Mouse (Mus musculus) stomach, embryonic 15.5 days (tissue): ENCODE measurements around the gene Hps3. TPM values are rescaled to one million over a fixed set of nuclear protein-coding genes. Genes with fewer than 3 reads are reported as not detected.

Experiments
- ATAC-seq: fragments of 200-750 bp; cut with Nextera tagmentation; 2 replicates; pipeline ENCODE4 v1.8.0; 2017; ENCODE audit warnings: low read depth, moderate number of reproducible peaks, moderate TSS enrichment; ENCODE audit not compliant: insufficient read depth, low FRiP score
- H3K27ac ChIP-seq: fragments of 300-500 bp; sonication (generic); 2 replicates; pipeline ENCODE4 v1.5.1; 2015; ENCODE audit warnings: mild to moderate bottlenecking, inconsistent platforms
- H3K27me3 ChIP-seq: fragments of 300-500 bp; sonication (generic); replicated peaks from 2 replicates; pipeline ENCODE4 v1.6.1; 2015; ENCODE audit warnings: inconsistent platforms
- H3K36me3 ChIP-seq: fragments of 300-500 bp; sonication (generic); 2 replicates; pipeline ENCODE4 v1.6.1; 2015; ENCODE audit warnings: inconsistent platforms
- H3K4me1 ChIP-seq: fragments of 300-500 bp; sonication (generic); 2 replicates; pipeline ENCODE4 v1.6.1; 2015; ENCODE audit warnings: inconsistent platforms
- H3K4me2 ChIP-seq: fragments of 300-500 bp; sonication (generic); 2 replicates; pipeline ENCODE4 v1.6.1; 2015; ENCODE audit warnings: mild to moderate bottlenecking, inconsistent platforms
- H3K4me3 ChIP-seq: fragments of 300-500 bp; sonication (generic); replicated peaks from 2 replicates; pipeline ENCODE4 v1.5.1; 2015; ENCODE audit warnings: inconsistent platforms
- H3K9ac ChIP-seq: fragments of 300-500 bp; sonication (generic); 2 replicates; pipeline ENCODE4 v1.6.1; 2015; ENCODE audit warnings: inconsistent platforms
- H3K9me3 ChIP-seq: fragments of 300-500 bp; sonication (generic); 2 replicates; pipeline ENCODE4 v1.6.1; 2016; ENCODE audit warnings: inconsistent platforms
- WGBS: fragments of 180-500 bp; shearing (Covaris S2); methylation state at CpG from one replicate; pipeline ENCODE4 v1.1.7; 2015; 5-methylcytosine and 5-hydroxymethylcytosine counted together
- polyA plus RNA-seq: library from polyadenylated mRNA; unstranded; fragments of >200 nt; fragmentation: Nextera tagmentation; extraction: Ambion mirVana; gene quantifications from 2 replicates; pipeline ENCODE4 v1.2.1, GENCODE M21; 2015

Hps3 gene
- polyA plus RNA-seq, 1 experiment from 2014 or later = 8.9 TPM

DNA sequence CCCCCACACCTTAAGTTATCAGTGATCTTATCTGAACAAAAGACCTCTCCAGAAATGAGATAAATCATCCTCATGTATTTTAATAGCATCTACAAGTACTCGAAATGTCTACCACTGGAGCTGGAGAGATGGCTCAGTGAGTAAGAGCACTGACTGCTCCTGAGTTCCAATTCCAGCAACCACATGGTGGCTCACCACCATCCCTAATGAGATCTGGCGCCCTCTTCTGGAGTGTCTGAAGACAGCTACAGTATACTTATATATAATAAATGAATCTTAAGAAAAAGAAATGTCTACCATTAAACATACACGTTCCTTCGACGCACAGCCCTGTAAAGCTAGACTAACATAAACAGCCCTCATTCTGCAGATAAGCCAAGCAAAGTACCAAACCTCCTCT lies 32.3 kb downstream of the Hps3 start:
- Histone ChIP-seq H3K4me2 (no peak overlapping the region), H3K9ac (no peak overlapping the region), H3K9me3 (no peaks in the 10 kb centered on the region), H3K4me1 (no peaks in the 10 kb centered on the region), H3K27me3 (no peaks in the 10 kb centered on the region), H3K27ac (no peak overlapping the region), H3K36me3 (no peaks in the 10 kb centered on the region; the same call in 1 of the 2 replicates), H3K4me3 (no peak overlapping the region)
- WGBS = 71% methylated on average over 5 of the region's 5 CpGs
- no peak for ATAC-seq

DNA sequence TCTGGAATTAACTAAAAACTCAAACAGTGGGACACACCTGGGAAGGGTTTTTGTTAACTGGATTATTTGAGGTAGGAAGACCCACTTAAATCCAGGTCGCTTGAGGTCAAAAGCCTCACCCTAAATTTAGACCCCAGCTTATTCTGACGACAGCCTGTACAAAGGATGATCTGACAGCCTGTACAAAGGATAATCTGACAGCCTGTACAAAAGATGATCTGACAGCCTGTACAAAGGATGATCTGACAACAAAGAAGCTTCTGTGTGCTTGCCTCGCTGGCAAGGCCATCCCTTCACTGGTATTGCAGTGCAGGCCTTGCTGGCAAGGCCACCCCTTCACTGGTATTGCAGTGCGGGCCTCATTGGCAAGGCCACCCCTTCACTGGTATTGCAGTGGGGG lies 34.3 kb downstream of the Hps3 start:
- H3K27me3 ChIP-seq = no peaks in the 10 kb centered on the region
- no peaks in the 10 kb centered on the region for H3K4me1 ChIP-seq
- H3K27ac ChIP-seq = no peak overlapping the region
- no peak for ATAC-seq
- no peaks in the 10 kb centered on the region; the same call in 1 of the 2 replicates for H3K36me3 ChIP-seq
- H3K9me3 ChIP-seq = no peaks in the 10 kb centered on the region
- H3K4me3 ChIP-seq = no peak overlapping the region
- no peak overlapping the region for H3K4me2 ChIP-seq
- 81% methylated on average over 4 of the region's 4 CpGs for WGBS
- H3K9ac ChIP-seq = no peak overlapping the region

DNA sequence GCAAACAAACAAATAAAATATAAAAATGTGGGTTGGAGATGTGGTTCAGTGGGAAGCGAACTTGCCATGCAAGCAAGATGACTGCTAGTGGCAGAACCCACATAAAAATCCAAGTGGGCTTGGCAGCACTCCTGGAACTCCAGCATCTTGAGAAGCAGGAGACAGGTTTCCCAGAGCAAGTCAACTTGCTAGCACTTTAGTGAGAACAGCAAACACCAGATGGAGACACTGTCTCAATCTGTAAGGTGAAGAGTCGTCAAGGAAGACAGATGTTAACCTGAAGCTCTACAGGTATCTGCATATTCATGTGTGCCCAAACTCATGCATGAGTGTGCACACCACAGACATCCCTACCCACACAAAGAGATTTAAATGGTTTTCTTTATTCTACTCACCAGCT lies 35.6 kb downstream of the Hps3 start:
- Histone ChIP-seq H3K36me3 (no peaks in the 10 kb centered on the region; the same call in 1 of the 2 replicates), H3K4me1 (no peaks in the 10 kb centered on the region), H3K27me3 (no peaks in the 10 kb centered on the region), H3K27ac (no peak overlapping the region), H3K9me3 (no peaks in the 10 kb centered on the region), H3K4me3 (no peak overlapping the region), H3K4me2 (no peak overlapping the region), H3K9ac (no peak overlapping the region)
- 84% methylated on average over 2 of the region's 2 CpGs for WGBS
- ATAC-seq = no peak

DNA sequence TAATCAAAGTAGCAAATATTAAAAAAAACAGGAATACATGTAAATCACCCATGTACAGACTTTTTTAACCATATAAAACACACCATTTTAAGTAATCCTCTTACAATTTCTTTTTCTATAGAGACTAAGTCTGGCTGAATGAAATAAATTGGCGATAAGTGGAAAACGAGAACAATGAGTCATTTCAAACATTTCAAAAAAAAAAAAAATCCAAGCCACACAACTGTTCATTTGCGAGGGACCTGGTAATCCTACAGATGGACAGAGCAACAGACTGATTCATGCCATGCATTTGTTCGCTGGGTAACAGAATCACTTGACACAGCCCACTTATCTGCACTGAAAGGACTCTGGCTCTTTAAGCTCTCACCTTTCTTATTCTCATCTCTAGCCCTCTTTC lies 42.7 kb downstream of the Hps3 start:
- 71% methylated on average over 4 of the region's 4 CpGs for WGBS
- Histone ChIP-seq H3K4me3 (no peak overlapping the region), H3K36me3 (no peaks in the 10 kb centered on the region), H3K4me1 (no peaks in the 10 kb centered on the region), H3K9me3 (no peaks in the 10 kb centered on the region), H3K9ac (no peak overlapping the region), H3K27ac (no peak overlapping the region), H3K4me2 (no peak overlapping the region), H3K27me3 (no peaks in the 10 kb centered on the region)
- no peak for ATAC-seq

DNA sequence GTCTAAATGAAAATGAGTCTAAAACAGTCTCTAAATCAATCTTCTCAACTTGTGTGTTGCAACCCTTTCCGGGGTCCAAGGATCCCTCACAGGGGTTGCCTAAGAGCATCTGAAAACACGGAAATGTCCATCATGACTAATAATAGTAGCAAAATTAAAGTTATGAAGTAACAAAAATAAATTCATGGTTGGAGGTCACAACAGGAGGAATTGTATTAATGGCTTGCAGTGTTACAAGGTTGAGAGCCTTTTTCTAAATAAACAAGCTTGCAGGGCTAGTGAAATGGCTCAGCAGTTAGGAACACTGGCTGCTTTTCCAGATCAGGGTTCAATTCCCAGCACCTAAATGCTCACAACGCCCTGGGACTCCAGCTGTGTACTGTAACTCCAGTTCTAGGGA lies 45.1 kb downstream of the Hps3 start:
- Histone ChIP-seq H3K27ac (no peak overlapping the region), H3K36me3 (no peaks in the 10 kb centered on the region), H3K9me3 (no peaks in the 10 kb centered on the region), H3K4me2 (no peak overlapping the region), H3K4me1 (no peaks in the 10 kb centered on the region), H3K27me3 (no peaks in the 10 kb centered on the region), H3K4me3 (no peak overlapping the region), H3K9ac (no peak overlapping the region)
- 74% methylated on average over 3 of the region's 3 CpGs for WGBS
- ATAC-seq = no peak

DNA sequence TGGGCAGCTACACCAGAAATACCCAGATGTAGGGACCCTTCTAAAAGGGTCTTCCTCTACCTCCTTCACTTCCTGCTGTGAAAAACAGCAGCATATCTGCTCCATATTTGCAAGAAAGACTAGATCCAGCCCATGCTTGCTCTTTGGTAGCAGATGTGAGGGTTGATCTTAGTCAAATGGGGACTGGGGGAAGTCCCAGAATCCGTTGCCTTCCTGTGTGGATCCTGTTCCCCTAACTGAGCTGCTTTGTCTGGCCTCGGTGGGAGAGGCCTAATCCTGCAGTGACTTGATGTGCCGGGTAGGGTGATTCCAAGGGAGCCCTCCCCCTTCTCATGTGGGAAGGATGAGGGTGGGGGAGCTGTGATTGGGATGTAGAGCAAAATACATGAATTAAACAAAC lies 49.0 kb downstream of the Hps3 start:
- H3K4me1 ChIP-seq = no peaks in the 10 kb centered on the region
- H3K9me3 ChIP-seq = no peaks in the 10 kb centered on the region
- ATAC-seq = no peak
- no peak overlapping the region for H3K4me2 ChIP-seq
- no peaks in the 10 kb centered on the region for H3K36me3 ChIP-seq
- H3K9ac ChIP-seq = no peak overlapping the region
- H3K4me3 ChIP-seq = no peak overlapping the region
- no peaks in the 10 kb centered on the region for H3K27me3 ChIP-seq
- H3K27ac ChIP-seq = no peak overlapping the region
- 40% methylated on average over 3 of the region's 3 CpGs for WGBS

DNA sequence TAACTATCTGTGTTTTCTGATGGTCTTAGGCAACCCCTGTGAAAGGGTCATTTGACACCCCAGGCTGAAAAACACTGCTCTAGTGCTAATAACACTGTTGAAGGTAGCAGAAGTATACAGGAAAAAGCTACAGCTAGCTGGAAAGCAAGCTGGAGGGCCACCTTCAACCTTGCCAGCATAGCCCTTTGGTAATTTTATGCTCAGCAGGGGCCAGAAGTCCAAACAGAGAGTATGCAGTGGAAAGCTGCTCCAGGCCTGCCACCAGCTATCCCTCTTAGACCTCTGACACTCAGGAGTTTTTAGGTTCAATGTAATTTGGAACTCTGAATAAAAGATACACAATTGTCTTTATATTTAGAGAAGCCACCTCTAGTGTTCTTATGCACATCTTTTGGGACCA lies 52.3 kb downstream of the Hps3 start:
- Histone ChIP-seq H3K9ac (no peak overlapping the region), H3K27ac (no peak overlapping the region), H3K4me2 (no peak overlapping the region), H3K9me3 (no peaks in the 10 kb centered on the region), H3K36me3 (no peaks in the 10 kb centered on the region), H3K4me3 (no peak overlapping the region), H3K27me3 (no peaks in the 10 kb centered on the region), H3K4me1 (no peaks in the 10 kb centered on the region)
- no peak for ATAC-seq

DNA sequence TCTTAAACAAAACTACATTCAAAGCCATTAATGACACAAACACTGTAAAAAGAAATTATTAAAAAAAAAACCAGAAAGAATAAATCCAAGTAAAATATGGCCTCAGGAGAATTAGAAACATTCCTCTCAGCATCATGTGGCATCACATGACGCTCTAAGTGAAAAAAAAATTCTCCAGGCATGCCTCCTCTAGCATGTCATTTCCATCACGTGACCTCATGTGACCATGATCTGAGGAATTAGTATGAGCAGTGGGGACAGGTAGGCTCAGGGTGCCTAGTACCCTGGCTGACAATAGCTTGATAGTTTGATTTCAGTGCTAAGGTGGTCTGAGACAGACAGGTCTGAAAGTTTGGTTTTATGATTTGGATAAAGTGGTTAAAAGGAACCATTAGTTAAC lies 54.0 kb downstream of the Hps3 start:
- Histone ChIP-seq H3K36me3 (no peaks in the 10 kb centered on the region), H3K4me1 (no peaks in the 10 kb centered on the region), H3K4me2 (no peak overlapping the region), H3K27me3 (no peaks in the 10 kb centered on the region), H3K27ac (no peak overlapping the region), H3K4me3 (no peak overlapping the region), H3K9me3 (no peaks in the 10 kb centered on the region), H3K9ac (no peak overlapping the region)
- no peak for ATAC-seq
- WGBS = 84% methylated on average over 2 of the region's 2 CpGs

DNA sequence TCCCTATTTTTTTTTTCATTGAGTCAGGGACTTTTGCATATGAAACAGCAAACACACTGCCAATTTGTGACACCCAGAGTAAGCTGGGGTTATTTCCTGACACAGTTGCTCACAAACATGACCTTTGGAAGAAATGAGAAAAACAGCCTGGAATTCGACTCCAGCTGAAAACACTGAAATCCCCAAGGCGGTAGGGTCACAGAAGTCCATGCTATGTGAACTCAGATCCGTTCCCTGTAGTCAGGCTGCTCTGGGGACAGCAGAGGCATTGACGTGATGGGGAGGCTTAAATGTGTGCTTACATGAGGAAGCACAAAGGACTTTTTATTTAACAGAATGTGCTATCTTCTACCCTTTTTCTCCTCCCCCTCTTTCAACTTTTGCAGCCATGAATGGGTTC lies 56.6 kb downstream of the Hps3 start:
- H3K4me2 ChIP-seq = no peak overlapping the region
- no peaks in the 10 kb centered on the region for H3K9me3 ChIP-seq
- ATAC-seq = no peak
- no peaks in the 10 kb centered on the region for H3K4me1 ChIP-seq
- no peak overlapping the region for H3K9ac ChIP-seq
- WGBS = 47% methylated on average over 4 of the region's 4 CpGs
- H3K4me3 ChIP-seq = no peak overlapping the region
- H3K27me3 ChIP-seq = no peaks in the 10 kb centered on the region
- H3K36me3 ChIP-seq = no peaks in the 10 kb centered on the region
- no peak overlapping the region for H3K27ac ChIP-seq

DNA sequence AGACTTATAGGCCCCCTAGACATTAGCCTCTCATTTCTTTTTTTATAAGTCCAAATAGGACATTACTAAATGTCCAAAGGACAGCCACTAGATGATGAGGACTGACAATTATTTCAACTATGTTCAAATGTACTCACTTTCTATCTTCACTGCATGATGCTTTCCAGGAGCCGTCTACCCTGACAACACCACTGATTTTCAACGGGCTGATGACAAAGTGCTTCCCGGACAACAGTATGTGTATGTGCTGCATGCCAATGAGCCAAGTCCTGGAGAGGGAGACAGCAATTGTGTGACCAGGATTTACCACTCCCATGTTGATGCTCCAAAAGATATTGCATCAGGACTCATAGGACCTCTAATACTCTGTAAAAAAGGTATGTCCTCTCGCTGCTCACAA lies 69.0 kb downstream of the Hps3 start:
- no peaks in the 10 kb centered on the region for H3K9me3 ChIP-seq
- no peaks in the 10 kb centered on the region for H3K27me3 ChIP-seq
- H3K36me3 ChIP-seq = no peaks in the 10 kb centered on the region
- no peak overlapping the region for H3K4me2 ChIP-seq
- H3K4me3 ChIP-seq = no peak overlapping the region
- 80% methylated on average over 4 of the region's 4 CpGs for WGBS
- no peaks in the 10 kb centered on the region for H3K4me1 ChIP-seq
- H3K9ac ChIP-seq = no peak overlapping the region
- no peak overlapping the region for H3K27ac ChIP-seq
- ATAC-seq = no peak

DNA sequence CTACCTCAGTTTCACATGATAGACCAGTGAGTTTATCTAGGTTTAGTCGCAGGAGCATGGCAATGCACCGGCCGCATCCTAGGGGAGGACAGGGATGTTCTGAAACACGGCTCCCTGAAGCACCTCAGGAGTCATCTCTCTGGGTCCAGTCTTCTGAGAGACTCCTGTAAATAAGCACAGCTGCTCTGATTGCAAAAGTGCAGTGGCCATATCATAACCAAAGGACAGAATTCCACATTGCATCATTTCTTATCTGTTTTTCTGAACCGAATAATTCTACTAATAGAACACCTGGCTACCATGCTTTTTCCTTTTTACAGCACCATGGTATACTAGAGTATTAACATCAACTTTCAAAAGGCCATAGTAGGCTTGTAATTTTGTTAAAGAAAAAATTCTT lies 69.9 kb downstream of the Hps3 start:
- no peaks in the 10 kb centered on the region for H3K36me3 ChIP-seq
- WGBS = 81% methylated on average over 5 of the region's 5 CpGs
- no peak overlapping the region for H3K4me3 ChIP-seq
- no peak overlapping the region for H3K27ac ChIP-seq
- H3K9me3 ChIP-seq = no peaks in the 10 kb centered on the region
- no peak overlapping the region for H3K9ac ChIP-seq
- no peak overlapping the region for H3K4me2 ChIP-seq
- no peaks in the 10 kb centered on the region for H3K4me1 ChIP-seq
- no peaks in the 10 kb centered on the region for H3K27me3 ChIP-seq
- no peak for ATAC-seq

DNA sequence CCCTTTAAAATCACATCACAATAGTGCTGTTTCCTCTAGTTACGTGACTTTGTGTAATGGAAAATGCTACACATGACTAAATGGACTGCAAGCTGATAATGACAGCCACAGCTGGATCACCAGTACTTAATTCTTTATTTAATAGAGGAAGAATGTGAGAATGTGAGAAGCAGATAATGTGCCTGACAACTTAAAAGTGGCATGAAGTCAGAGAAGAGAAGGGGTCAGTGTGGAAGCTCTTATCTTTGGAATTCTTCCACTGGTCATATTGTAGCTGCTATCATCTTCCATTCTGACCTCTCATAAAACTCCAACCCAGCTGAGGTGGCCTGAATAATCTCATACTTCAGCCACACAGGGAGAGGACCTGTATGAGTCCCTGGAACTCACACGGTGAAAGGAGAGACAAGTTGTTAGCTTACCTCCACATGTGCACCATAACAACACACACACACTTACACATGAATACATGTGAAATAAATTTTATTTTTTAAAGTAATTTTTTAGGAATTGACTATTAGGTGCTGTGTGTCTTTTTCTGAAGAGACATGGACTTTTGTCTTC lies 70.4 kb downstream of the Hps3 start:
- Histone ChIP-seq H3K9ac (no peak overlapping the region), H3K4me2 (no peak overlapping the region), H3K27me3 (no peaks in the 10 kb centered on the region), H3K4me3 (no peak overlapping the region), H3K36me3 (no peaks in the 10 kb centered on the region), H3K4me1 (no peaks in the 10 kb centered on the region), H3K9me3 (no peaks in the 10 kb centered on the region), H3K27ac (no peak overlapping the region)
- 63% methylated on average over 2 of the region's 2 CpGs for WGBS
- ATAC-seq = no peak

DNA sequence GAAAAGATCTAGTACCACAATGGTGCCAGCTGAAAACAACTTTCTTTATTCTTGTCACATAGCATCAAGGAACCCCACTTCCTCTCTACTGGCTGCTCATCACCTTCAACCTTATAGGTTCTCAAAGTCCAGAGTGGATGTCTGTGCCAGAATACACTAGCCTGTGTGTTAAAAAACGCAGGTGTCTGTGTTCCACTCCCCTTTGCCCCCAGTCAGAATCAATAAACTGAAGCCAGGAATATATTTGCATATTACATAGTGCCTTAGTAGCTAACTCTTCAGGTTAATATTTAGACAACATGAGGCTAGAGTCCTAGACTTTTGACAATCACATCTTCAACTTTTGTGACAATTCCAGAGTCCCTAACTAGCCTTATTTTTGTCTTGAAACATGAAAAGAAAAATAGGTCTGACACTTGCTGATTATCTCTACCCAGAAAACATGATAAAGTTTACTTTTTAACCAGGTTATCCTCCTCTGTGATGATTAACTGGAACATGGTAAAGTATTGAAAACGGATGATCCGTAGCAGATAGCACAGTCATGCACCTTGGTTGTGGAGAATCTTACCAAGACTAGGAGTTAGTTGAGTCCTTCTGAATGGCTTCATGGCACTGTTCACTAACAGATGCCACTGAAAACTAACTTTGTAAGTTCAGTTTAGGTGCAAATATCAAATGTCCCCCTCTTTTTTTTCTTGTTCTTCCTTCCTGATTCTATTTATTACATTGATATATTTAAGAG lies 72.2 kb downstream of the Hps3 start:
- Histone ChIP-seq H3K27ac (no peak overlapping the region), H3K27me3 (no peaks in the 10 kb centered on the region), H3K4me1 (no peaks in the 10 kb centered on the region), H3K36me3 (no peaks in the 10 kb centered on the region), H3K9ac (no peak overlapping the region), H3K4me3 (no peak overlapping the region), H3K9me3 (no peaks in the 10 kb centered on the region), H3K4me2 (no peak overlapping the region)
- ATAC-seq = peak; percentile 35; the same call in 1 of the 2 replicates
- WGBS = 65% methylated on average over 3 of the region's 3 CpGs
